Mouse (Mus musculus): ENCODE data around the gene Rad9a.

DNA sequence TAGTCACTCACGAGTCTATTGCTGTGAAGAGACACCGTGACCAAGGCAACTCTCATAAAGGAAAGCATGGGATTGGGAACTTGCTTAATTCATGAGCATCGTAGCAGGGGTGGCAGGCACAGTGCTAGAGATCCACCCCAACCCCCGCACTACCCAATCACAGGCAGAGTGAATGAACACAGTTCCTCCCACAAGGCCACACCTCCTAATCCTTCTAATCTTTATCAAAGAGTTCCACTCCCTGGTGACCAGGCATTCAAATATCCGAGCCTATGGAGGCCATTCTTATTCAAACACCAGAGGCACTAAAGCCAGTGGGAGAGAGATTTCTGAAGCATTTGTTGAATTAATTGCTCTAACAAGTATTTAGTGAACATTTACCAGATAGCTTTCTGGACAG, 55.5 kb downstream of the Rad9a start:
- TF ChIP-seq CTCF (IDR thresholded peaks at IDR 0.05; ENCODE audit: low read depth) (no peak), EP300 (IDR thresholded peaks at IDR 0.05; ENCODE audit: low read depth) (no peak)
